Mouse (Mus musculus): ENCODE results near the gene Sgf29.

- no peak for TF ChIP-seq POLR2A (IDR thresholded peaks at IDR 0.05; ENCODE audit: borderline replicate concordance, low read depth, low read length)
- TF ChIP-seq CTCF (IDR thresholded peaks at IDR 0.05; ENCODE audit: low read depth, low read length) = no peak
Observed at GRCm38 (mm10) chr7:126644914-126645313, 4.2 kb upstream of the Sgf29 start.

Data from bone marrow macrophage, adult 2 months (primary cell).